Mouse (Mus musculus) C2C12 (cell line): ENCODE data around the gene Neurl3. TPM values are rescaled to one million over a fixed set of nuclear protein-coding genes. Genes with fewer than 3 reads are reported as not detected.
A peak's percentile ranks its signal among the peaks of the same experiment; 100 is the strongest.

Experiments used
- H3K27me3 ChIP-seq: one replicate; pipeline ENCODE4 v1.6.1; 2011; ENCODE audit not compliant: control insufficient read depth, insufficient read depth, insufficient read length
- H3K36me3 ChIP-seq: one replicate; pipeline ENCODE4 v1.6.1; 2011; ENCODE audit not compliant: control insufficient read depth, insufficient read depth
- H3K4me3 ChIP-seq: one replicate; pipeline ENCODE4 v1.5.1; 2011; ENCODE audit warnings: mild to moderate bottlenecking, control low read depth; ENCODE audit not compliant: poor library complexity, insufficient read depth, severe bottlenecking
- H3K79me2 ChIP-seq: one replicate; pipeline ENCODE4 v1.6.1; 2011; ENCODE audit not compliant: control insufficient read depth, insufficient read depth
- H3K79me3 ChIP-seq: one replicate; pipeline ENCODE4 v1.6.1; 2011; ENCODE audit warnings: low read depth, control low read depth
- H3ac ChIP-seq: one replicate; pipeline ENCODE3; 2011; ENCODE audit warnings: low read depth; ENCODE audit not compliant: control insufficient read depth, insufficient read length
- CEBPB ChIP-seq: IDR thresholded peaks from one replicate; pipeline ENCODE4 v1.6.1; 2011; ENCODE audit warnings: low read depth, mild to moderate bottlenecking, control low read depth, moderate library complexity
- CTCF ChIP-seq: IDR thresholded peaks from one replicate; pipeline ENCODE4 v1.5.1; 2011; ENCODE audit not compliant: control insufficient read depth, insufficient read depth, insufficient read length
- FOSL1 ChIP-seq: IDR thresholded peaks from one replicate; pipeline ENCODE4 v1.8.0; 2011; ENCODE audit warnings: mild to moderate bottlenecking, low read length; ENCODE audit not compliant: poor library complexity, insufficient read depth, severe bottlenecking
- MAX ChIP-seq: IDR thresholded peaks from one replicate; pipeline ENCODE4 v1.6.1; 2011; ENCODE audit warnings: mild to moderate bottlenecking, control low read depth
- MYOD1 ChIP-seq: IDR thresholded peaks from one replicate; pipeline ENCODE4 v1.6.1; 2011; ENCODE audit warnings: low read depth; ENCODE audit not compliant: control insufficient read depth, insufficient read length
- MYOG ChIP-seq: IDR thresholded peaks from one replicate; pipeline ENCODE4 v1.6.1; 2011; ENCODE audit not compliant: control insufficient read depth, insufficient read length; ENCODE audit errors: extremely low read depth
- USF1 ChIP-seq: IDR thresholded peaks from one replicate; pipeline ENCODE4 v1.6.1; 2011; ENCODE audit warnings: low read depth, mild to moderate bottlenecking, control low read depth, moderate library complexity
- polyA plus RNA-seq: library from polyadenylated mRNA; unstranded; fragments of >200 nt; fragmentation: generic; extraction: Trizol; gene quantifications from one replicate; pipeline ENCODE4 v1.2.1, GENCODE M21; 2012; ENCODE audit warnings: missing spikeins

The Neurl3 gene
- polyA plus RNA-seq, 1 experiment = 1.7 TPM

GRCm38 (mm10) chr1:36315776-36316100, 41.3 kb upstream of the Neurl3 start:
- H3K27me3 ChIP-seq = no peaks in the 10 kb centered on the region
- peaks cover 53% of the 10 kb centered on the region for H3K36me3 ChIP-seq
- no peak overlapping the region for H3K4me3 ChIP-seq
- H3K79me3 ChIP-seq = peaks cover 25% of the 10 kb centered on the region
- H3ac ChIP-seq = no peak overlapping the region
- TF ChIP-seq CTCF (no peak), FOSL1 (no peak), MYOG (no peak), MAX (no peak)
- peaks cover 40% of the 10 kb centered on the region for H3K79me2 ChIP-seq

DNA sequence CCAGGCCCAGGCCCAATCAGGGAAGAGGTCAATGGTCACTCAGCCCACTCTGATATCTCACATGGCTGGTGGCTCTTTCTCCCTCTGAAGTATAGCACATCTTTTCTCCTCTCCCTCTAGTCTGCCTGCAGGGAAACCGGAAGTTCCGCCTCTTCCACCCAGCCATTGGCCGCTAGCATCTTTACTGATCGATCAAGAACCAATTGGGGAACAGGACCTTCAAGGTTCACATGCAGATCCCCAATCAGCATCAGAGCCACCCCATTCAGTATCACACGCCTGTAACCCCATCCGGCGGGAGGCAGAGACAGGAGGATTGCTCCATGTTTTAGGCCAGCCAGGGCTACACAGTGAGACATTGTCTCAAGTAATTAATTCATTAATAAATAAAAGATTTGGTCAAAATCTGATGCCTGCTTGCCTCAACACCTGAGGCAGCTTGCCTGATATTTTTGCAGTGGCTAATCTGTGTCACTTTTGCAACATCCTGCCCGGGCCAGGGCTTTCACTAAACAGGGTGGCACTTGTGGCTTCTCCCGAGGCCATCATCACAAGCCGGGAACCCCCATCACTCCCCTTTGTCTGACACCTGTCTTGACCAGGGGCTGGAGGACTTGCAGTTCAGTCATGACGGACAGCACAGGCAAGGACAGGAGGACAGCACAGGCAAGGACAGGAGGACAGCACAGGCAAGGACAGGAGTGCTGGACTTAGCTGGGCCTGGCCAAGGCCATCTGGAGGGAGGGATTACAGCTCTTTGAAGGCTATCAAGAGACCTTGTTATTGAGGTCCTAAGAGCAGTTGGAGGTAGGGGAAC, 40.7 kb upstream of the Neurl3 start:
- Histone ChIP-seq H3K36me3 (peaks cover 47% of the 10 kb centered on the region), H3K27me3 (no peaks in the 10 kb centered on the region), H3ac (no peak overlapping the region), H3K4me3 (no peak overlapping the region), H3K79me3 (peaks cover 29% of the 10 kb centered on the region), H3K79me2 (peaks cover 45% of the 10 kb centered on the region)
- TF ChIP-seq MYOD1 = no peak
- no peak for TF ChIP-seq USF1
- no peak for TF ChIP-seq CTCF
- no peak for TF ChIP-seq MAX
- no peak for TF ChIP-seq FOSL1
- no peak for TF ChIP-seq CEBPB
- no peak for TF ChIP-seq MYOG

- no peaks in the 10 kb centered on the region for H3K27me3 ChIP-seq
- peaks cover 63% of the 10 kb centered on the region for H3K79me2 ChIP-seq
- TF ChIP-seq MYOG (no peak), CTCF (no peak), MAX (no peak), CEBPB (no peak), MYOD1 (no peak), USF1 (no peak), FOSL1 (no peak)
- peak overlapping the region; percentile 42 for H3K4me3 ChIP-seq
- peaks cover 38% of the 10 kb centered on the region for H3K79me3 ChIP-seq
- H3ac ChIP-seq = peak overlapping the region; percentile 69
- peaks cover 10% of the 10 kb centered on the region for H3K36me3 ChIP-seq
These were observed 35.0 kb upstream of the Neurl3 start for GRCm38 (mm10) chr1:36309498-36309901.

DNA sequence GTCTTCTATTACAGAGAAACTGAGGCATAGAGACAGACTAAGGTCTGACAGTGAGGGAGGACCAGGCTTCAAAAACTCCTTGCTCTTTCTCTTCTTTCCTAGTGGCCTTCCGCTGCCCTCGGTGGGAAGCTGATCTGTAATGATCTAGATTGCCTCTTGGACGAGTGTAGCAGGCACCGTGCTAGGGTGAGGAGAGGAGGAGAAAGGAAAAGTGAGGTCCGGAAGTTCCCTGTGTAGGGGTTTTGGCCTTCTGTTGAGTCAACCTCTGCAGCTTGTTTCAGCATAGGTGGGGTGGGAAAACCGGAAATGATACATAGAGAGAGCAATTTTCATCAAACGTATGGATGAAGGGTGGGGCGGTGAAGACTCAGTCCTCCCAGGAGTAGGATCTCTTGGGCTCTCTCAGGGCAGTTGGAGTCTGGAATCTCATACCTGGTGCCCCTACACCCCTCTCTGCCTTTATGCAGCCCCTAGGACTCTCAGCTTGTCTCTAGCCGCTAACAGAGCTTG, 34.5 kb upstream of the Neurl3 start:
- Histone ChIP-seq H3K27me3 (no peaks in the 10 kb centered on the region), H3K79me3 (peaks cover 35% of the 10 kb centered on the region), H3K79me2 (peaks cover 61% of the 10 kb centered on the region), H3ac (peak overlapping the region; percentile 69), H3K36me3 (peaks cover 7% of the 10 kb centered on the region), H3K4me3 (peak overlapping the region; percentile 42)
- TF ChIP-seq FOSL1 (no peak), MYOD1 (no peak), CEBPB (no peak), CTCF (no peak), MYOG (no peak), USF1 (no peak), MAX (no peak)

GRCm38 (mm10) chr1:36308451-36308901, 34.0 kb upstream of the Neurl3 start:
- peak overlapping the region; percentile 77 for H3ac ChIP-seq
- no peaks in the 10 kb centered on the region for H3K27me3 ChIP-seq
- peak overlapping the region; percentile 42 for H3K4me3 ChIP-seq
- H3K36me3 ChIP-seq = peaks cover 7% of the 10 kb centered on the region
- H3K79me2 ChIP-seq = peaks cover 55% of the 10 kb centered on the region
- H3K79me3 ChIP-seq = peaks cover 33% of the 10 kb centered on the region
- TF ChIP-seq MYOD1 (peak; percentile 72), CEBPB (no peak)
